ENCODE assay signal across 11 mouse cellular contexts in the genomic region with DNA sequence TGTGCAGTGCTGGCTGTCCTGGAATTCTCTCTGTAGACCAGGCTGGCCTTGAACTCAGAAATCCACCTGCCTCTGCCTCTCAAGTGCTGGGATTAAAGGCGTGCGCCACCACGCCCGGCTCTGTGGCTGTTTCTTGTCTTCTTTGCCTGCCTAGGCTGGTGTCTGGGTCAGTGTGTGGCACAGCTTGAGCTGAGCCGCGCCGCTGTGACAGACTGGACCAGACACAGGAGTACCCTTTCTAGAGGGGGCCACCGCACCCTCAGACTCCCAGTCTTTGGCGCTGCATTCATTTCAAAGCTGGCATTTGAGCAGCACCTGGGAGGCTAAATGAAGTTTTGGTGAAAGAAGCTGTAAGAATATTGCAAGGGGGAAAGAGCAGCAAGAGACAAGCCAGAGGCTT. TPM values are rescaled to one million over a fixed set of nuclear protein-coding genes. Genes with fewer than 3 reads are reported as not detected.
DNase-seq lines count a peak whose midpoint lies in the region; ATAC-seq and TF ChIP-seq lines count a peak whose summit lies in the region.
"Had no signal": no experiment of that assay in that cellular context is flagged by ENCODE, and none has a peak within 500 bp of the region (broad histone marks: within the 10 kb centered on the region; RNA-seq: fewer than 3 reads in every experiment).

No protein-coding gene starts in this region.

- no peak for TF ChIP-seq POLR2A in myocyte (IDR thresholded peaks at IDR 0.05; ENCODE audit: insufficient read length, low read depth)

- no peak for DNase-seq in kidney, adult 18-20 months
- DNase-seq in right cerebral cortex, postnatal 14 days, result no peak
- DNase-seq: lung, postnatal 14 days; thymus, postnatal 25 days had no signal

- no peak overlapping the region for H3K4me2 ChIP-seq in forebrain, embryonic 13.5 days
- H3K4me2 ChIP-seq in forebrain, embryonic 12.5 days, result no peak overlapping the region
- peak overlapping the region; percentile 98 for H3K4me2 ChIP-seq in kidney, embryonic 15.5 days
- no peak overlapping the region for H3K4me2 ChIP-seq in midbrain, embryonic 12.5 days (replicated peaks)
- H3K4me2 ChIP-seq in midbrain, embryonic 13.5 days (replicated peaks), result no peak overlapping the region
- H3K4me2 ChIP-seq in myocyte (ENCODE audit: low read depth), result peak overlapping the region; percentile 49

- H3K27me3 ChIP-seq in forebrain, embryonic 13.5 days, result peaks cover 86% of the 10 kb centered on the region
- H3K27me3 ChIP-seq in forebrain, embryonic 12.5 days, result peaks cover 91% of the 10 kb centered on the region
- H3K27me3 ChIP-seq in kidney, embryonic 15.5 days, result peaks cover 84% of the 10 kb centered on the region
- H3K27me3 ChIP-seq in midbrain, embryonic 12.5 days, result peaks cover 86% of the 10 kb centered on the region
- H3K27me3 ChIP-seq in midbrain, embryonic 13.5 days, result peaks cover 89% of the 10 kb centered on the region
- H3K27me3 ChIP-seq in myocyte (ENCODE audit: control insufficient read depth, insufficient read depth, insufficient read length), result no peaks in the 10 kb centered on the region

- peaks cover 5% of the 10 kb centered on the region for H3K79me2 ChIP-seq in myocyte (ENCODE audit: control insufficient read depth, insufficient read depth)

- H3K9ac ChIP-seq in forebrain, embryonic 13.5 days, result no peak overlapping the region
- H3K9ac ChIP-seq in forebrain, embryonic 12.5 days, result no peak overlapping the region
- no peak overlapping the region for H3K9ac ChIP-seq in kidney, embryonic 15.5 days
- no peak overlapping the region for H3K9ac ChIP-seq in midbrain, embryonic 12.5 days (replicated peaks)
- no peak overlapping the region for H3K9ac ChIP-seq in midbrain, embryonic 13.5 days (replicated peaks)

- H3ac ChIP-seq in myocyte (ENCODE audit: control insufficient read depth, insufficient read length), result no peak overlapping the region

- no peaks in the 10 kb centered on the region for H3K9me3 ChIP-seq in forebrain, embryonic 13.5 days (replicated peaks)
- H3K9me3 ChIP-seq in forebrain, embryonic 12.5 days, result no peaks in the 10 kb centered on the region
- H3K9me3 ChIP-seq in kidney, embryonic 15.5 days (replicated peaks), result no peaks in the 10 kb centered on the region
- no peaks in the 10 kb centered on the region for H3K9me3 ChIP-seq in midbrain, embryonic 12.5 days
- no peaks in the 10 kb centered on the region for H3K9me3 ChIP-seq in midbrain, embryonic 13.5 days

- H3K27ac ChIP-seq in forebrain, embryonic 13.5 days, result no peak overlapping the region
- H3K27ac ChIP-seq in forebrain, embryonic 12.5 days, result no peak overlapping the region
- H3K27ac ChIP-seq in kidney, embryonic 15.5 days, result no peak overlapping the region
- no peak overlapping the region for H3K27ac ChIP-seq in midbrain, embryonic 12.5 days (replicated peaks)
- no peak overlapping the region for H3K27ac ChIP-seq in midbrain, embryonic 13.5 days

- WGBS in forebrain, embryonic 13.5 days, result 34% methylated on average over 9 of the region's 9 CpGs
- WGBS in forebrain, embryonic 12.5 days, result 39% methylated on average over 9 of the region's 9 CpGs
- 28% methylated on average over 9 of the region's 9 CpGs for WGBS in kidney, embryonic 15.5 days
- 38% methylated on average over 9 of the region's 9 CpGs for WGBS in midbrain, embryonic 12.5 days
- 24% methylated on average over 9 of the region's 9 CpGs for WGBS in midbrain, embryonic 13.5 days

- H3K36me3 ChIP-seq in forebrain, embryonic 13.5 days (ENCODE audit: poor library complexity, severe bottlenecking), result 0 out of 2 replicates have a peak, but pooled peaks cover 5% of the 10 kb centered on the region
- H3K36me3 ChIP-seq in forebrain, embryonic 12.5 days (replicated peaks), result no peaks in the 10 kb centered on the region
- 0 out of 2 replicates have a peak, but pooled peaks cover 3% of the 10 kb centered on the region for H3K36me3 ChIP-seq in kidney, embryonic 15.5 days
- H3K36me3 ChIP-seq in midbrain, embryonic 12.5 days, result no peaks in the 10 kb centered on the region
- no peaks in the 10 kb centered on the region; the same call in 1 of the 2 replicates for H3K36me3 ChIP-seq in midbrain, embryonic 13.5 days
- no peaks in the 10 kb centered on the region for H3K36me3 ChIP-seq in myocyte (ENCODE audit: control insufficient read depth, insufficient read depth)

- peaks cover 62% of the 10 kb centered on the region for H3K4me1 ChIP-seq in forebrain, embryonic 13.5 days
- peaks cover 68% of the 10 kb centered on the region for H3K4me1 ChIP-seq in forebrain, embryonic 12.5 days
- H3K4me1 ChIP-seq in kidney, embryonic 15.5 days, result peaks cover 77% of the 10 kb centered on the region
- H3K4me1 ChIP-seq in midbrain, embryonic 12.5 days, result peaks cover 59% of the 10 kb centered on the region
- peaks cover 74% of the 10 kb centered on the region for H3K4me1 ChIP-seq in midbrain, embryonic 13.5 days (replicated peaks)

- 0 out of 2 replicates have a peak overlapping the region, but pooled peaks have one; percentile 45 for H3K4me3 ChIP-seq in forebrain, embryonic 13.5 days
- no peak overlapping the region for H3K4me3 ChIP-seq in forebrain, embryonic 12.5 days (replicated peaks)
- peak overlapping the region; percentile 56; the same call in 1 of the 2 replicates for H3K4me3 ChIP-seq in kidney, embryonic 15.5 days (replicated peaks)
- H3K4me3 ChIP-seq in midbrain, embryonic 12.5 days, result 0 out of 2 replicates have a peak overlapping the region, but pooled peaks have one; percentile 1
- H3K4me3 ChIP-seq in midbrain, embryonic 13.5 days (replicated peaks), result no peak overlapping the region; the same call in 1 of the 2 replicates
- no peak overlapping the region for H3K4me3 ChIP-seq in myocyte
- H3K4me3 ChIP-seq: erythroblast, embryonic 14.5 days had no signal

- ATAC-seq in forebrain, embryonic 13.5 days, result no peak
- ATAC-seq in forebrain, embryonic 12.5 days (ENCODE audit: low FRiP score), result no peak
- no peak for ATAC-seq in kidney, embryonic 15.5 days (replicated peaks; ENCODE audit: low FRiP score)
- no peak for ATAC-seq in midbrain, embryonic 12.5 days (ENCODE audit: low FRiP score, low read depth)
- ATAC-seq in midbrain, embryonic 13.5 days, result no peak

TF ChIP-seq in myocyte, 11 proteins besides CTCF, POLR2A, EP300 and RAD21:
- TF ChIP-seq MYOD1 (IDR thresholded peaks at IDR 0.05; ENCODE audit: control insufficient read depth in 1 of 3, insufficient read length in 2 of 3, low read depth in 2 of 3) (peak in 1 of 3 experiments; percentile 26), USF1 (IDR thresholded peaks at IDR 0.05; ENCODE audit: low read depth) (no peak), MYOG (IDR thresholded peaks at IDR 0.05; ENCODE audit: control insufficient read depth in 1 of 3, insufficient read depth in 1 of 3, insufficient read length in 2 of 3, low read depth in 2 of 3) (no peak)

RNA-seq across cellular contexts. Expression of a gene that starts 0.9 kb away (rescaled TPM):
- 0.43 TPM in 1 of 2 replicates, not detected in the other for polyA plus RNA-seq in forebrain, embryonic 13.5 days (2015; fragmentation: Nextera tagmentation; extraction: Ambion mirVana)
- 0.18 and 0.59 TPM in 2 replicates for polyA plus RNA-seq in forebrain, embryonic 12.5 days (2016; fragmentation: Nextera tagmentation; extraction: Ambion mirVana)
- polyA plus RNA-seq in kidney, embryonic 15.5 days (2015; fragmentation: Nextera tagmentation; extraction: Ambion mirVana), result 2.8 and 4.2 TPM in 2 replicates
- 0.37 and 0.63 TPM in 2 replicates for polyA plus RNA-seq in midbrain, embryonic 12.5 days (2016; fragmentation: Nextera tagmentation; extraction: Ambion mirVana)
- polyA plus RNA-seq in midbrain, embryonic 13.5 days (2015; fragmentation: Nextera tagmentation; extraction: Ambion mirVana), result 0.55 and 0.66 TPM in 2 replicates
- polyA plus RNA-seq in myocyte (2012; fragmentation: generic; extraction: Trizol), result 1.4 TPM
- polyA plus RNA-seq: erythroblast, embryonic 14.5 days had no signal

RNA-seq across cellular contexts. Expression of a gene that starts 6.3 kb away (rescaled TPM):
- 13.2 and 15.2 TPM in 2 replicates for polyA plus RNA-seq in forebrain, embryonic 13.5 days (2015; fragmentation: Nextera tagmentation; extraction: Ambion mirVana)
- 28.5 and 31.8 TPM in 2 replicates for polyA plus RNA-seq in forebrain, embryonic 12.5 days (2016; fragmentation: Nextera tagmentation; extraction: Ambion mirVana)
- polyA plus RNA-seq in kidney, embryonic 15.5 days (2015; fragmentation: Nextera tagmentation; extraction: Ambion mirVana), result 33.1 and 34.6 TPM in 2 replicates
- 31.9 and 35.0 TPM in 2 replicates for polyA plus RNA-seq in midbrain, embryonic 12.5 days (2016; fragmentation: Nextera tagmentation; extraction: Ambion mirVana)
- polyA plus RNA-seq in midbrain, embryonic 13.5 days (2015; fragmentation: Nextera tagmentation; extraction: Ambion mirVana), result 13.0 and 20.9 TPM in 2 replicates
- 69.3 TPM for polyA plus RNA-seq in myocyte (2012; fragmentation: generic; extraction: Trizol)

RNA-seq across cellular contexts. Expression of a gene that starts 39.9 kb away (rescaled TPM):
- 25.8 and 26.3 TPM in 2 replicates for polyA plus RNA-seq in forebrain, embryonic 13.5 days (2015; fragmentation: Nextera tagmentation; extraction: Ambion mirVana)
- polyA plus RNA-seq in forebrain, embryonic 12.5 days (2016; fragmentation: Nextera tagmentation; extraction: Ambion mirVana), result 27.5 and 27.6 TPM in 2 replicates
- 26.4 and 31.9 TPM in 2 replicates for polyA plus RNA-seq in kidney, embryonic 15.5 days (2015; fragmentation: Nextera tagmentation; extraction: Ambion mirVana)
- 29.0 and 30.3 TPM in 2 replicates for polyA plus RNA-seq in midbrain, embryonic 12.5 days (2016; fragmentation: Nextera tagmentation; extraction: Ambion mirVana)
- 32.8 and 33.1 TPM in 2 replicates for polyA plus RNA-seq in midbrain, embryonic 13.5 days (2015; fragmentation: Nextera tagmentation; extraction: Ambion mirVana)
- 23.6 TPM for polyA plus RNA-seq in myocyte (2012; fragmentation: generic; extraction: Trizol)

RNA-seq across cellular contexts. Expression of a gene that starts 40.3 kb away (rescaled TPM):
- polyA plus RNA-seq in forebrain, embryonic 13.5 days (2015; fragmentation: Nextera tagmentation; extraction: Ambion mirVana), result 808 and 853 TPM in 2 replicates
- polyA plus RNA-seq in forebrain, embryonic 12.5 days (2016; fragmentation: Nextera tagmentation; extraction: Ambion mirVana), result 915 and 936 TPM in 2 replicates
- polyA plus RNA-seq in kidney, embryonic 15.5 days (2015; fragmentation: Nextera tagmentation; extraction: Ambion mirVana), result 788 and 840 TPM in 2 replicates
- polyA plus RNA-seq in midbrain, embryonic 12.5 days (2016; fragmentation: Nextera tagmentation; extraction: Ambion mirVana), result 891 and 892 TPM in 2 replicates
- polyA plus RNA-seq in midbrain, embryonic 13.5 days (2015; fragmentation: Nextera tagmentation; extraction: Ambion mirVana), result 724 and 776 TPM in 2 replicates
- 157 TPM for polyA plus RNA-seq in myocyte (2012; fragmentation: generic; extraction: Trizol)

Comparison
In these comparisons a context has a peak if more than half of its experiments do, and no peak if none do; other contexts are left out.
1. H3K4me3 ChIP-seq: peak in forebrain, embryonic 13.5 days (single experiment), kidney, embryonic 15.5 days (single experiment) and midbrain, embryonic 12.5 days (single experiment); none in forebrain, embryonic 12.5 days (single experiment), midbrain, embryonic 13.5 days (single experiment) and myocyte (single experiment).
2. H3K4me2 ChIP-seq: peak in kidney, embryonic 15.5 days (single experiment) and myocyte (single experiment); none in forebrain, embryonic 13.5 days (single experiment), forebrain, embryonic 12.5 days (single experiment), midbrain, embryonic 12.5 days (single experiment) and midbrain, embryonic 13.5 days (single experiment).